Mouse (Mus musculus): Measurements from ENCODE around the gene Rnaseh2c.

- no peak for TF ChIP-seq POLR2A (IDR thresholded peaks at IDR 0.05; ENCODE audit: extremely low read depth, insufficient read depth, low read length)
- TF ChIP-seq CTCF (IDR thresholded peaks at IDR 0.05; ENCODE audit: extremely low read depth, insufficient read depth, low read length) = no peak
These were observed 43.5 kb upstream of the Rnaseh2c start for GRCm38 (mm10) chr19:5558169-5558568.
